Mouse (Mus musculus): Measurements from ENCODE around the gene Vnn1. TPM values are rescaled to one million over a fixed set of nuclear protein-coding genes. Genes with fewer than 3 reads are reported as not detected.

Gene Vnn1
- total RNA-seq, 2 experiments from 2014 or later, result 0.23 TPM; not detected in 1

Other genes with a start within 250 kb of the Vnn1 start
- 100 to 1,000 TPM; 181 to 221 TPM for gene Rps12, start 107.4 kb upstream of the Vnn1 start, total RNA-seq (2021)
- gene Slc18b1, start 97.7 kb upstream of the Vnn1 start, total RNA-seq (2021), result 10 to 100 TPM; 24.1 to 24.7 TPM
- gene Vnn3, start 43.2 kb upstream of the Vnn1 start, total RNA-seq (2021), result under 1 TPM in 1 of 2 experiments, not detected in 1; 0.25 TPM
- not detected for gene Taar1, start 25.7 kb downstream of the Vnn1 start, total RNA-seq (2021)
- gene Taar2, start 43.9 kb downstream of the Vnn1 start, total RNA-seq (2021), result not detected
- gene Taar3, start 54.9 kb downstream of the Vnn1 start, total RNA-seq (2021), result not detected
- gene Taar4, start 65.8 kb downstream of the Vnn1 start, total RNA-seq (2021), result not detected
- not detected for gene Taar5, start 76.0 kb downstream of the Vnn1 start, total RNA-seq (2021)
- gene Taar6, start 91.0 kb downstream of the Vnn1 start, total RNA-seq (2021), result not detected
- gene Taar7a, start 98.8 kb downstream of the Vnn1 start, total RNA-seq (2021), result not detected
- not detected for gene Taar7b, start 105.3 kb downstream of the Vnn1 start, total RNA-seq (2021)
- not detected for gene Taar7d, start 132.5 kb downstream of the Vnn1 start, total RNA-seq (2021)
- not detected for gene Taar7e, start 142.9 kb downstream of the Vnn1 start, total RNA-seq (2021)
- gene Taar7f, start 154.8 kb downstream of the Vnn1 start, total RNA-seq (2021), result not detected
- gene Taar8a, start 181.8 kb downstream of the Vnn1 start, total RNA-seq (2021), result not detected
- gene Taar8b, start 197.6 kb downstream of the Vnn1 start, total RNA-seq (2021), result not detected
- not detected for gene Taar8c, start 207.2 kb downstream of the Vnn1 start, total RNA-seq (2021)
- not detected for gene Taar9, start 214.8 kb downstream of the Vnn1 start, total RNA-seq (2021)